Mouse (Mus musculus): ENCODE results near the gene Rgs19. TPM values are rescaled to one million over a fixed set of nuclear protein-coding genes. Genes with fewer than 3 reads are reported as not detected.

The Rgs19 gene
- polyA plus RNA-seq, 1 experiment from 2014 or later, result 65.1 TPM

- peak overlapping the region; percentile 54 for H3K9ac ChIP-seq (ENCODE audit: low read depth, low read length)
- H3K27me3 ChIP-seq (ENCODE audit: control insufficient read depth, insufficient read depth, low read depth, low read length), result peaks cover 61% of the 10 kb centered on the region
- peaks cover 15% of the 10 kb centered on the region; the same call in 1 of the 2 replicates for H3K4me1 ChIP-seq (ENCODE audit: control insufficient read depth, insufficient read depth, low read length)
- WGBS, result 3% methylated on average over 50 of the region's 56 CpGs
- H3K27ac ChIP-seq (ENCODE audit: low read length), result no peak overlapping the region
- H3K9me3 ChIP-seq (replicated peaks; ENCODE audit: control insufficient read depth, low read length, poor library complexity, severe bottlenecking), result no peaks in the 10 kb centered on the region
- H3K4me3 ChIP-seq (ENCODE audit: low read depth, low read length), result peak overlapping the region; percentile 42
- peak overlapping the region; percentile 59 for H3K4me2 ChIP-seq (ENCODE audit: low read length)
- H3K36me3 ChIP-seq (ENCODE audit: control insufficient read depth, insufficient read depth, low read length), result no peaks in the 10 kb centered on the region
- ATAC-seq, result no peak
Observed at GRCm38 (mm10) chr2:181670285-181670912, 23.4 kb downstream of the Rgs19 start.

GRCm38 (mm10) chr2:181663298-181663630, 30.5 kb downstream of the Rgs19 start:
- 28% methylated on average over 4 of the region's 4 CpGs for WGBS
- no peaks in the 10 kb centered on the region for H3K4me1 ChIP-seq (ENCODE audit: control insufficient read depth, insufficient read depth, low read length)

GRCm38 (mm10) chr2:181662620-181663297, 31.0 kb downstream of the Rgs19 start:
- Histone ChIP-seq H3K27me3 (ENCODE audit: control insufficient read depth, insufficient read depth, low read depth, low read length) (no peaks in the 10 kb centered on the region; the same call in 1 of the 2 replicates), H3K9me3 (replicated peaks; ENCODE audit: control insufficient read depth, low read length, poor library complexity, severe bottlenecking) (no peaks in the 10 kb centered on the region), H3K27ac (ENCODE audit: low read length) (no peak overlapping the region), H3K4me3 (ENCODE audit: low read depth, low read length) (no peak overlapping the region), H3K9ac (ENCODE audit: low read depth, low read length) (no peak overlapping the region), H3K4me2 (ENCODE audit: low read length) (no peak overlapping the region), H3K36me3 (ENCODE audit: control insufficient read depth, insufficient read depth, low read length) (no peaks in the 10 kb centered on the region), H3K4me1 (ENCODE audit: control insufficient read depth, insufficient read depth, low read length) (no peaks in the 10 kb centered on the region)
- ATAC-seq, result no peak
- 87% methylated on average over 3 of the region's 3 CpGs for WGBS

More at GRCm38 (mm10) chr2:181663298-181663630, 30.5 kb downstream of the Rgs19 start:
- no peaks in the 10 kb centered on the region for H3K36me3 ChIP-seq (ENCODE audit: control insufficient read depth, insufficient read depth, low read length)
- no peak overlapping the region for H3K4me3 ChIP-seq (ENCODE audit: low read depth, low read length)
- ATAC-seq, result no peak
- H3K27ac ChIP-seq (ENCODE audit: low read length), result no peak overlapping the region
- H3K4me2 ChIP-seq (ENCODE audit: low read length), result no peak overlapping the region
- H3K27me3 ChIP-seq (ENCODE audit: control insufficient read depth, insufficient read depth, low read depth, low read length), result peaks cover 4% of the 10 kb centered on the region
- no peak overlapping the region for H3K9ac ChIP-seq (ENCODE audit: low read depth, low read length)
- no peaks in the 10 kb centered on the region for H3K9me3 ChIP-seq (replicated peaks; ENCODE audit: control insufficient read depth, low read length, poor library complexity, severe bottlenecking)

- WGBS, result 10% methylated on average over 9 of the region's 9 CpGs
Observed at GRCm38 (mm10) chr2:181659609-181660055, 34.1 kb downstream of the Rgs19 start.

GRCm38 (mm10) chr2:181658930-181659555, 34.7 kb downstream of the Rgs19 start:
- no peak overlapping the region for H3K9ac ChIP-seq (ENCODE audit: low read depth, low read length)
- H3K27ac ChIP-seq (ENCODE audit: low read length), result no peak overlapping the region
- H3K4me2 ChIP-seq (ENCODE audit: low read length), result no peak overlapping the region
- peak; percentile 26; the same call in 1 of the 2 replicates for ATAC-seq
- H3K36me3 ChIP-seq (ENCODE audit: control insufficient read depth, insufficient read depth, low read length), result peaks cover 14% of the 10 kb centered on the region
- 32% methylated on average over 17 of the region's 17 CpGs for WGBS
- H3K9me3 ChIP-seq (replicated peaks; ENCODE audit: control insufficient read depth, low read length, poor library complexity, severe bottlenecking), result no peaks in the 10 kb centered on the region
- no peaks in the 10 kb centered on the region for H3K4me1 ChIP-seq (ENCODE audit: control insufficient read depth, insufficient read depth, low read length)
- H3K27me3 ChIP-seq (ENCODE audit: control insufficient read depth, insufficient read depth, low read depth, low read length), result no peaks in the 10 kb centered on the region
- H3K4me3 ChIP-seq (ENCODE audit: low read depth, low read length), result no peak overlapping the region

More at GRCm38 (mm10) chr2:181659609-181660055, 34.1 kb downstream of the Rgs19 start:
- H3K36me3 ChIP-seq (ENCODE audit: control insufficient read depth, insufficient read depth, low read length), result peaks cover 12% of the 10 kb centered on the region
- no peaks in the 10 kb centered on the region for H3K27me3 ChIP-seq (ENCODE audit: control insufficient read depth, insufficient read depth, low read depth, low read length)
- no peak overlapping the region for H3K4me2 ChIP-seq (ENCODE audit: low read length)
- no peaks in the 10 kb centered on the region for H3K4me1 ChIP-seq (ENCODE audit: control insufficient read depth, insufficient read depth, low read length)
- no peak overlapping the region for H3K27ac ChIP-seq (ENCODE audit: low read length)
- H3K9ac ChIP-seq (ENCODE audit: low read depth, low read length), result 0 out of 2 replicates have a peak overlapping the region, but pooled peaks have one; percentile 20
- peak; percentile 56 for ATAC-seq
- H3K4me3 ChIP-seq (ENCODE audit: low read depth, low read length), result no peak overlapping the region
- no peaks in the 10 kb centered on the region for H3K9me3 ChIP-seq (replicated peaks; ENCODE audit: control insufficient read depth, low read length, poor library complexity, severe bottlenecking)

- Histone ChIP-seq H3K27me3 (ENCODE audit: control insufficient read depth, insufficient read depth, low read depth, low read length) (no peaks in the 10 kb centered on the region), H3K9ac (ENCODE audit: low read depth, low read length) (no peak overlapping the region), H3K9me3 (replicated peaks; ENCODE audit: control insufficient read depth, low read length, poor library complexity, severe bottlenecking) (no peaks in the 10 kb centered on the region), H3K27ac (ENCODE audit: low read length) (no peak overlapping the region), H3K4me1 (ENCODE audit: control insufficient read depth, insufficient read depth, low read length) (no peaks in the 10 kb centered on the region), H3K36me3 (ENCODE audit: control insufficient read depth, insufficient read depth, low read length) (peaks cover 18% of the 10 kb centered on the region), H3K4me2 (ENCODE audit: low read length) (no peak overlapping the region), H3K4me3 (ENCODE audit: low read depth, low read length) (no peak overlapping the region)
- ATAC-seq, result no peak
- 82% methylated on average over 7 of the region's 7 CpGs for WGBS
Observed at GRCm38 (mm10) chr2:181658528-181658927, 35.2 kb downstream of the Rgs19 start.

GRCm38 (mm10) chr2:181657441-181657840, 36.3 kb downstream of the Rgs19 start:
- H3K9ac ChIP-seq (ENCODE audit: low read depth, low read length), result no peak overlapping the region
- WGBS, result 76% methylated on average over 2 of the region's 2 CpGs
- H3K4me3 ChIP-seq (ENCODE audit: low read depth, low read length), result no peak overlapping the region
- no peak overlapping the region for H3K27ac ChIP-seq (ENCODE audit: low read length)
- H3K36me3 ChIP-seq (ENCODE audit: control insufficient read depth, insufficient read depth, low read length), result peaks cover 24% of the 10 kb centered on the region
- no peaks in the 10 kb centered on the region for H3K27me3 ChIP-seq (ENCODE audit: control insufficient read depth, insufficient read depth, low read depth, low read length)
- H3K4me1 ChIP-seq (ENCODE audit: control insufficient read depth, insufficient read depth, low read length), result no peaks in the 10 kb centered on the region
- no peaks in the 10 kb centered on the region for H3K9me3 ChIP-seq (replicated peaks; ENCODE audit: control insufficient read depth, low read length, poor library complexity, severe bottlenecking)
- ATAC-seq, result no peak
- H3K4me2 ChIP-seq (ENCODE audit: low read length), result no peak overlapping the region

GRCm38 (mm10) chr2:181656734-181657133, 37.0 kb downstream of the Rgs19 start, which contains the start of gene Gm29797:
Gene Gm29797 (plus strand): TSS chr2:181657034.
- Histone ChIP-seq H3K4me3 (ENCODE audit: low read depth, low read length) (no peak within 1 kb of the TSS), H3K4me1 (ENCODE audit: control insufficient read depth, insufficient read depth, low read length) (no peaks in the 10 kb centered on the region), H3K9ac (ENCODE audit: low read depth, low read length) (no peak within 1 kb of the TSS), H3K4me2 (ENCODE audit: low read length) (no peak within 1 kb of the TSS), H3K36me3 (ENCODE audit: control insufficient read depth, insufficient read depth, low read length) (peaks cover 24% of the 10 kb centered on the region), H3K27ac (ENCODE audit: low read length) (no peak within 1 kb of the TSS), H3K9me3 (replicated peaks; ENCODE audit: control insufficient read depth, low read length, poor library complexity, severe bottlenecking) (no peaks in the 10 kb centered on the region), H3K27me3 (ENCODE audit: control insufficient read depth, insufficient read depth, low read depth, low read length) (no peaks in the 10 kb centered on the region)
- ATAC-seq, result no peak
- WGBS, result 77% methylated on average over 3 of the region's 3 CpGs

- H3K9me3 ChIP-seq (replicated peaks; ENCODE audit: control insufficient read depth, low read length, poor library complexity, severe bottlenecking), result no peaks in the 10 kb centered on the region
- H3K4me1 ChIP-seq (ENCODE audit: control insufficient read depth, insufficient read depth, low read length), result no peaks in the 10 kb centered on the region
- ATAC-seq, result no peak
- no peak overlapping the region for H3K9ac ChIP-seq (ENCODE audit: low read depth, low read length)
- 100% methylated on average over 1 of the region's 1 CpGs for WGBS
- H3K4me2 ChIP-seq (ENCODE audit: low read length), result no peak overlapping the region
- H3K27me3 ChIP-seq (ENCODE audit: control insufficient read depth, insufficient read depth, low read depth, low read length), result no peaks in the 10 kb centered on the region
- H3K4me3 ChIP-seq (ENCODE audit: low read depth, low read length), result no peak overlapping the region
- H3K27ac ChIP-seq (ENCODE audit: low read length), result no peak overlapping the region
- peaks cover 41% of the 10 kb centered on the region for H3K36me3 ChIP-seq (ENCODE audit: control insufficient read depth, insufficient read depth, low read length)
Observed at GRCm38 (mm10) chr2:181653523-181653922, 40.3 kb downstream of the Rgs19 start.
